Mouse (Mus musculus): ENCODE results near the gene Adamts14. TPM values are rescaled to one million over a fixed set of nuclear protein-coding genes. Genes with fewer than 3 reads are reported as not detected.

The Adamts14 gene
- polyA plus RNA-seq, 1 experiment, result 0.23 TPM

DNA sequence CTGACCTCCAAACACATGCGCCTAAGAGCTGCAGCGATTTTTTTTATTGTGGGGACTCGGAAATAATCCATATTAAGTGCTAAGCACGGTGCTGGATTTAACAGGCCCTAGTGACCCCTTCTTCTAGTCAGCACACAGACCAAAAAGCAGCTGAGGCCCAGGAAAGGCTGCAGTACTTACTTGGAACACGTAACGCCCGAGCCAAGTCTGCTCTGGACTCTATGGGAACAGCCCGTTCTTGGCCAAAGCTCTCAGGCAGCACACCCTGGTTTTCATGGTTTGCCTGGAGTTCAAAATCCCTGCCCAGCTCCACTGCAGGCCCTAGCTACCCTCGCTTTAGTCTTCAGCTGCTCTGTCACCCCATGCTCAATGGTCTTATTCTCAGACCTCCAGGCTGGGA, 78.6 kb downstream of the Adamts14 start:
- H3K27me3 ChIP-seq (ENCODE audit: control insufficient read depth, insufficient read depth, low read length), result no peaks in the 10 kb centered on the region
- H3K27ac ChIP-seq (ENCODE audit: insufficient read depth, low read length), result no peak overlapping the region
- TF ChIP-seq CTCF (IDR thresholded peaks at IDR 0.05; ENCODE audit: borderline replicate concordance, insufficient read depth, low read depth, low read length) (no peak), POLR2A (IDR thresholded peaks at IDR 0.05; ENCODE audit: borderline replicate concordance, insufficient read depth, low read length) (no peak)
- no peaks in the 10 kb centered on the region for H3K4me1 ChIP-seq (ENCODE audit: control insufficient read depth, insufficient read depth, low read length)
- WGBS, result 70% methylated on average over 9 of the region's 9 CpGs
- no peak for DNase-seq
- H3K4me3 ChIP-seq (replicated peaks; ENCODE audit: insufficient read depth, low read depth, low read length), result no peak overlapping the region

DNA sequence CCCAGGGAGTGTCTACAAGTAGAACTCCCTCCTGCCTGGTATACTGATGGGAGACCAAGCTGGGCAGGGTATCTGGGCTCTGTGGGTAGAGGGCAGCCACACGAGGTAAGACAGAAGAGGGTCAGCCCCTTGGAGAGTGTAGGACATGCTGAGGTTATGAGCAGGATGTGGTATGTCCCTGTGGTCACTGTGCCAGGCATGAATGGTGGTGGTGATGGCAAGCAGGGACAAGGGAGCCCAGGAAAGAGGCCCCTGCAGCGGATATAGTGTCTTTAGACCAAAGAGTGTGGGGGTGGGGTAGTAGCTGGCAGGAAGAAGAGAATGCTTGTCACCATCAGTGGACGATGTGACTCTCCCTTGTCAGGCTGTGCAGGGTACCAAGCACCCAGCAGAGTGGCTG, 85.2 kb downstream of the Adamts14 start:
- TF ChIP-seq POLR2A (IDR thresholded peaks at IDR 0.05; ENCODE audit: borderline replicate concordance, insufficient read depth, low read length) (no peak), CTCF (IDR thresholded peaks at IDR 0.05; ENCODE audit: borderline replicate concordance, insufficient read depth, low read depth, low read length) (no peak)
- 40% methylated on average over 3 of the region's 3 CpGs for WGBS
- Histone ChIP-seq H3K27me3 (ENCODE audit: control insufficient read depth, insufficient read depth, low read length) (no peaks in the 10 kb centered on the region), H3K27ac (ENCODE audit: insufficient read depth, low read length) (no peak overlapping the region), H3K4me3 (replicated peaks; ENCODE audit: insufficient read depth, low read depth, low read length) (no peak overlapping the region), H3K4me1 (ENCODE audit: control insufficient read depth, insufficient read depth, low read length) (no peaks in the 10 kb centered on the region; the same call in 1 of the 2 replicates)
- no peak for DNase-seq

DNA sequence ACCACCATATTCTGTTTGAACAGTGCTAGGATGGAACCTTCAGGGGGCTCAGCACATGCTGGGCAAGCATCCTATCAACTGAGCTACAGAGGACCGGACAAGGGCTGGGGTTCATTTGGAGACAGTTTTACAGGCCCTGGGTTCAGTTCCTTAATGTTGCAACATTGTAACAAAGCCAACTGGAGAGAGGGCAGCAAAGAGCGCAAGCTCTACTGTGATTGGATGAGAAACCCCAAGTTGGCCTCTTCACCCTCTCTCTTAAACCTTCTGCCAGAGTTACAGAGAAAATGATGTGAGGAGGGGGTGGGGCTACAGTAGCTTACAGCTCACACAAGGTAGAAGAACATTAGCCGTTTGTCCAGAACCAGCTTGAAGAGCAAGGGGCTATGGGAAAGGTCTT, 86.2 kb downstream of the Adamts14 start:
- WGBS, result 73% methylated on average over 3 of the region's 3 CpGs
- no peak for DNase-seq
- Histone ChIP-seq H3K4me3 (replicated peaks; ENCODE audit: insufficient read depth, low read depth, low read length) (no peak overlapping the region), H3K4me1 (ENCODE audit: control insufficient read depth, insufficient read depth, low read length) (no peaks in the 10 kb centered on the region; the same call in 1 of the 2 replicates), H3K27me3 (ENCODE audit: control insufficient read depth, insufficient read depth, low read length) (no peaks in the 10 kb centered on the region), H3K27ac (ENCODE audit: insufficient read depth, low read length) (no peak overlapping the region)
- TF ChIP-seq POLR2A (IDR thresholded peaks at IDR 0.05; ENCODE audit: borderline replicate concordance, insufficient read depth, low read length), result no peak
- TF ChIP-seq CTCF (IDR thresholded peaks at IDR 0.05; ENCODE audit: borderline replicate concordance, insufficient read depth, low read depth, low read length), result no peak

DNA sequence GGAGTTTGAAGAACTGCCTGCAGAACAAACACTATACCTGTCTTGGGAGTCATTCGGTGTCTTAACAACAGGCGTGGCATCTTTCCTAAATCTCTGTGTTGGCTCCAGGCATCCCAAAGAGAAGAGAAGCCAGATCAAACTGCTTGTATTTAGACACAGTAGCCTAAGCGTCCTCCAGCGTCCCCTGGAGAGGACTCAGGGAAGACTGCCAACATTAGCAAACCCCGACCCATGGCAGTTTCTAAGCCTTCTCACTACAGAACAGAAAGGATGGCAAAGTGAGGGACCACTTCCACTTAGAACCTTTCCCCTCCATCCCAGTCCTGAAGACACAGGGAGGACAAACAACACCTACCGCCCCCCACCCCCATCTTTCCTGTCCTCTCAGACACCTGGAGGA, 93.3 kb downstream of the Adamts14 start:
- Histone ChIP-seq H3K27ac (ENCODE audit: insufficient read depth, low read length) (no peak overlapping the region), H3K4me3 (replicated peaks; ENCODE audit: insufficient read depth, low read depth, low read length) (no peak overlapping the region), H3K27me3 (ENCODE audit: control insufficient read depth, insufficient read depth, low read length) (no peaks in the 10 kb centered on the region), H3K4me1 (ENCODE audit: control insufficient read depth, insufficient read depth, low read length) (peaks cover 11% of the 10 kb centered on the region)
- WGBS, result 32% methylated on average over 6 of the region's 6 CpGs
- TF ChIP-seq POLR2A (IDR thresholded peaks at IDR 0.05; ENCODE audit: borderline replicate concordance, insufficient read depth, low read length) (no peak), CTCF (IDR thresholded peaks at IDR 0.05; ENCODE audit: borderline replicate concordance, insufficient read depth, low read depth, low read length) (no peak)
- no peak for DNase-seq

DNA sequence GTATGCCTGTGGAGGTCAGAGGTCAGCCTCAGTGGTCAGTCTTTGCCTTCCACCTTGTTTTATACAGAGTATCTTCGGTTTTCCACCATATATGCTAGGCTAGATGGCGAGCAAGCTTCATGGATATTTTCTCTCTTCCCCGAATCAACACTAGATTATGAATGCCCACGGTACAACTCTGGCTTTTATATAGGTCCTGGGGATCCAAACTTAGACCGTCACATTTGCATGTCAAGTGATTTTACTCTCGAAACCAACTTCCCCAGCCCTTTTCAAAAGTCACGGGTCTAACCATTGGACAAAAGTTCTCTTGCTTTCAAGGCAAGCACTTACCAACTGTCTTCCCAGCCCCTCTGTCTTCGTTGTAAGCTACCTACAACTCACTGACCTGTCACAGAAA, 94.6 kb downstream of the Adamts14 start:
- WGBS, result 87% methylated on average over 8 of the region's 8 CpGs

DNA sequence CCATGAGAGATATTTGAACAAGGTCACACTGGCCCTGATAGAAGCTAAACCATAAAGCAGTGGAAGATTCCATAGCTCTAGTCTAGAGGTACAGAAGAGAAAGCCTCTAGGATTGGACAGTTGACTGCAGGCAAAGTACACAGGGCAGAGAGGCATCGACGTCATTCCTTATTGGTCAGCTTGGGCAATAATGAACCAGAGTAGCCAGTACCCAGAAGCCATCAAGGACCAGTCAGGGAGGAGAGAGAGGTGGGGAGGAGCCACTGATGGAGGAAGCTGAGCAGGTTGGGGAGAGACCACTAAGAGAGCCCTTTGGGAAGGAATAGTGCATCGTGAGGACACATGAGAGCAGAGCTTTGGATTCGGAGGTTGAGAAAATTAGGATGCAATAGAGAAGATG, 95.5 kb downstream of the Adamts14 start:
- TF ChIP-seq POLR2A (IDR thresholded peaks at IDR 0.05; ENCODE audit: borderline replicate concordance, insufficient read depth, low read length), result peak; percentile 18; the same call in 1 of the 2 replicates
- no peak for TF ChIP-seq CTCF (IDR thresholded peaks at IDR 0.05; ENCODE audit: borderline replicate concordance, insufficient read depth, low read depth, low read length)
- Histone ChIP-seq H3K4me3 (replicated peaks; ENCODE audit: insufficient read depth, low read depth, low read length) (peak overlapping the region; percentile 39), H3K27ac (ENCODE audit: insufficient read depth, low read length) (peak overlapping the region; percentile 5), H3K27me3 (ENCODE audit: control insufficient read depth, insufficient read depth, low read length) (no peaks in the 10 kb centered on the region), H3K4me1 (ENCODE audit: control insufficient read depth, insufficient read depth, low read length) (peaks cover 23% of the 10 kb centered on the region)
- 45% methylated on average over 4 of the region's 4 CpGs for WGBS
- DNase-seq, result peak; percentile 40 to 63

More for the DNA sequence above, 94.6 kb downstream of the Adamts14 start:
- no peak for TF ChIP-seq POLR2A (IDR thresholded peaks at IDR 0.05; ENCODE audit: borderline replicate concordance, insufficient read depth, low read length)
- no peak for TF ChIP-seq CTCF (IDR thresholded peaks at IDR 0.05; ENCODE audit: borderline replicate concordance, insufficient read depth, low read depth, low read length)
- no peak for DNase-seq
- H3K27me3 ChIP-seq (ENCODE audit: control insufficient read depth, insufficient read depth, low read length), result no peaks in the 10 kb centered on the region
- H3K27ac ChIP-seq (ENCODE audit: insufficient read depth, low read length), result no peak overlapping the region
- H3K4me1 ChIP-seq (ENCODE audit: control insufficient read depth, insufficient read depth, low read length), result peaks cover 23% of the 10 kb centered on the region
- no peak overlapping the region for H3K4me3 ChIP-seq (replicated peaks; ENCODE audit: insufficient read depth, low read depth, low read length)

DNA sequence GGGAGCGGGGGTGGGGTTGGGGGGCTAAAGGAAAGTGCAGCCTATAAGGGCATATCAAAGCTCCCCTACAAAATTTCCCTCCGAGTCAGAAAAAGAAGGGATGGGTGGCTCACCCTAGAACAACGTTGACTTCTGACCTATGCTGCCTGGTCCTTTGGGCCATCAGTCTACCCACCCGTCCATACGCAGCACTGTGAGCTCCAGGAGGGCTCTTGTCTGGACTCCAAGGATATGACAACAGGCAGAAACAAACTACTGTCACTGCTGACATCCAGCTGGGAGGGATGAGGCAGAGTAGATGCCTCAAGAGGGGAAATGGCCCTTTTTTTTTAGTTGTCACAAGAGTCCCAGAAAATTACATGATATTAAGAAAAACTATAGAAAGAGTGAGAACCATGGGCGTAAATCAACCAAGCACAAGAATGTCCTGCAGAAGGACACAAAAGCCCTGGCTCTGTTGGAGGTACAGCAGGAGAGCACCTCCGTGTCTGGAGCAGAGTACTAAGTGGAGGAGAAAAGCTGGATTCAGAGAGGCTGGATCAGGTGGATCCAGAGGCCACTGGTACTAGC, 96.9 kb downstream of the Adamts14 start:
- WGBS, result 15% methylated on average over 7 of the region's 7 CpGs
- peak overlapping the region; percentile 74 for H3K4me3 ChIP-seq (replicated peaks; ENCODE audit: insufficient read depth, low read depth, low read length)

DNA sequence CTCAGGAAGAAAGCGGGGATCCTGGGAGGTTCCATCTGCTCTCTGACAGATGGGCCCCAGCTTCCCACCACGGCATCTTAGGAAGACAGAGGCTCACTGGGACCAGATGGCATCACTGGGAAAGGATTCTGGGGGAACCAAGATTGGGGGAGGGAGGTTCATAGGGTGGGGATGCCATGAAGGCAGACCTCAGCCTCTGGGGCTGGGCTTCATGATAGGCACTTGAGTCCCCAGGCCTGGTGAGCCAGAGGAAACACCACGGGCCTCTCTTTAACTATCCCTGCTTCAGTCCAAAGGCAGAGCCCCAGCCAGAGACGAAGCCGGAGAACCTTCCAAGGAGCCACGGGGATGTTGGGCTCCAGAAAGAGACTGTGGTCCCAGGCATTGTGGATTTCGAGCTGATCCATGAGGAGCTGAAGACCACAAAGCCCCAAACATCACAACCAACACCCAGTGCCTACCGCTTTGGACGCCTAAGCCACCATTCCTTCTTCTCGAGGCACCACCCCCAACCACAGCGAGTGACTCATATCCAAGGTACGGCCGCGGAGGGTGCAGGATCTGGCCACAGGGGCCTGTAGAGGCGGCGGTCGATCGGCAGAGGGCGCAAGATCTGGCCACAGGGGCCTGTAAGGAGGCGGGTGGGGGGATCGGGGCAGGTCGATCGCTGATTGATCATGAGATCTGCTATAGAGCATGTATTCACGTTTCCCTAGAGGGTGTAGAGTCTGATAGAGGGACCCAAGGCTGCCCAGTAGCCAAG, 97.6 kb downstream of the Adamts14 start:
- H3K27me3 ChIP-seq (ENCODE audit: control insufficient read depth, insufficient read depth, low read length), result no peaks in the 10 kb centered on the region
- peak overlapping the region; percentile 74 for H3K4me3 ChIP-seq (replicated peaks; ENCODE audit: insufficient read depth, low read depth, low read length)
- H3K27ac ChIP-seq (ENCODE audit: insufficient read depth, low read length), result peak overlapping the region; percentile 97
- peaks cover 23% of the 10 kb centered on the region for H3K4me1 ChIP-seq (ENCODE audit: control insufficient read depth, insufficient read depth, low read length)
- DNase-seq, result peak; percentile 91 to 92
- TF ChIP-seq CTCF (IDR thresholded peaks at IDR 0.05; ENCODE audit: borderline replicate concordance, insufficient read depth, low read depth, low read length) (peak; percentile 56; the same call in 1 of the 2 replicates), POLR2A (IDR thresholded peaks at IDR 0.05; ENCODE audit: borderline replicate concordance, insufficient read depth, low read length) (peak; percentile 72)
- WGBS, result 4% methylated on average over 24 of the region's 24 CpGs

More for the DNA sequence above, 96.9 kb downstream of the Adamts14 start:
- H3K4me1 ChIP-seq (ENCODE audit: control insufficient read depth, insufficient read depth, low read length), result peaks cover 23% of the 10 kb centered on the region
- H3K27me3 ChIP-seq (ENCODE audit: control insufficient read depth, insufficient read depth, low read length), result no peaks in the 10 kb centered on the region
- TF ChIP-seq CTCF (IDR thresholded peaks at IDR 0.05; ENCODE audit: borderline replicate concordance, insufficient read depth, low read depth, low read length), result no peak
- TF ChIP-seq POLR2A (IDR thresholded peaks at IDR 0.05; ENCODE audit: borderline replicate concordance, insufficient read depth, low read length), result no peak
- peak; percentile 49 to 51 for DNase-seq
- H3K27ac ChIP-seq (ENCODE audit: insufficient read depth, low read length), result peak overlapping the region; percentile 97

All from cerebellum, adult 2 months (tissue).